Mouse (Mus musculus): ENCODE data around the gene Smpx.

The Smpx gene

GRCm38 (mm10) chrX:157698862-157699261 lies at the start of gene Smpx:
Gene Smpx (plus strand): TSS chrX:157698910.
- DNase-seq (ENCODE audit: low spot score in 2 of 2) = no peak

DNA sequence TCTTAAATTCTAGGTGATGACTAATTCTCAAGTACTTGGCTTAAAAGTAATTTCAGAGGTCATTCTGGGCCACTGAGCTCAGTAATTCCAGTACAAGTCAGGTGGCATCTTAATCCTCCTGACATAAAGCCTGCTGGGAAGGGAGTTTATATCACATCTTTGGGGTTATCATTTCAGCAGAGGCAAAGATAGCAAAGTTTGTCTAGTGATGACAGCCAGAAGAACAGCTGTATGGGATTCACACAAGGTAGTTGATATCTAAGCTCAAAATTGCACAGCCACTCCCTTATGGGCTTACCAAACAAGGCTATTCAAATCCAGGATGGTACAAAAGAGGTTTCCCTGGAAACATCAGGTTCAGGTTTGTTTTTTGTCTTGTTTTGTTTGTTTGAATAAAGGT lies 43.7 kb upstream of the Smpx start:
- DNase-seq (ENCODE audit: low spot score in 2 of 2) = no peak

- no peak for DNase-seq (ENCODE audit: low spot score in 2 of 2)
These were observed 41.4 kb upstream of the Smpx start for GRCm38 (mm10) chrX:157657356-157657755.

DNA sequence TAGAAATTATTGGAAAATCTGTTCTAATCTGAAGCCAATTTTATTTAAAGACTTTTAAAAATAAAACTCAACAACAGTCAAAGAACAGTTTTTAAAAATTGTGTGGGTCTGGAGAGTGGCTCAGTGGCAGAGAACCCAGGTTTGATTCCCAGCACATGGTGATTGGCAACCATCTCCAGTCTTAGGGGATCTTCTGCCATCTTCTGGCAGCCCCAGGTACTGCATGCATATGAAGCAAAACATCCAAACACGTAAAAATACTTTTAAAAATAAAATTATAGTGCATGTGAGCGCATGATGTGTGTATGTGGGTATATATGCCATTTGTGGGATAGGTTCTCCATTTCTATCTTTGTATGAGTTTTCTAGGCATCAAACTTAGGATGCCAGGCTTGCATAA lies 26.9 kb upstream of the Smpx start:
- DNase-seq (ENCODE audit: low spot score in 2 of 2) = no peak

GRCm38 (mm10) chrX:157674667-157675350 lies 23.9 kb upstream of the Smpx start:
- no peak for DNase-seq (ENCODE audit: low spot score in 2 of 2)

DNA sequence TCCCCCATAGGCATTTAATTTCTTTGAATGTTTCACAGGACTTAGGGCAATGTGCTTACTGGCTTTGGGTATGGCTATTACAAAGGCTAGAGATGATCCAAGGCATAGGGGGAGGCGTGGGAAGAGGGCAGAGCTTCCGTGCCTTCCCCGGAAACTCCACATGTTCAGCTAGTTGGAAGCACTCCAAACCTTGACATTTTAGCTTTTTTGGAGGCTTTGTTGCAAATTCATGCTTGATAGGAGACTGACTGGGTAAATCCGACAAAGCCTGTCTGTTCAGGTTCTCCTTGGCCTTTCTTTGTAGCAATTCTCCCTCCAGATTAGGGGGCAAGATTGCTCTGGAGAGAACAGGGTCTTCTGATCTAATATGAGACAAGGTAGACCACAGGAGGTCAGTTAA lies 7.5 kb upstream of the Smpx start:
- DNase-seq (ENCODE audit: low spot score in 2 of 2) = no peak

GRCm38 (mm10) chrX:157697591-157698135 lies 1.0 kb upstream of the Smpx start:
- DNase-seq (ENCODE audit: low spot score in 2 of 2) = no peak

- no peak for DNase-seq (ENCODE audit: low spot score in 2 of 2)
These were observed 8.5 kb downstream of the Smpx start for GRCm38 (mm10) chrX:157707236-157707635.

- no peak for DNase-seq (ENCODE audit: low spot score in 2 of 2)
These were observed 10.0 kb downstream of the Smpx start for GRCm38 (mm10) chrX:157708616-157709280.

DNA sequence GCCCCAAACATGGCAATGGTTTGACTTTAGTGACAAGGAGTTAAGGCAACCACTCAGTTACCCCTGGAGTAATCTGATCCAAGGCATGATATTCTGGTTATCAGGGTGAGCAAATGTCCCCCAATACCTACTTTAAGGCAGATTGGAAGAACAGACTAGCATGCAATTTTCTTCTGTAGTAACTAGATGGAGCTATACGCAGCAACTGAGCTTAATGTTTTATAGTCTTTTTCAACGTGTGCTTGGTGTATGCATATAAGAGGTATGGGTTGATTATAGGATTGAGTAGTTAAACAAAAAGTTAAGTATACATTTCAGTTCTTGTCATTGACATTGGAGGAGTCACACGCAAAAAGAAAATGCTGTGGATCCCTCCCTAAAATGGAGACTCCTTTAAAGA lies 21.2 kb downstream of the Smpx start:
- DNase-seq (ENCODE audit: low spot score in 2 of 2) = no peak

GRCm38 (mm10) chrX:157730622-157731341 lies 32.1 kb downstream of the Smpx start:
- no peak for DNase-seq (ENCODE audit: low spot score in 2 of 2)

GRCm38 (mm10) chrX:157731658-157732314 lies 33.1 kb downstream of the Smpx start:
- peak; percentile 25 to 64 for DNase-seq (ENCODE audit: low spot score in 2 of 2)

GRCm38 (mm10) chrX:157732346-157732745 lies 33.6 kb downstream of the Smpx start:
- DNase-seq (ENCODE audit: low spot score in 2 of 2) = no peak

GRCm38 (mm10) chrX:157733836-157734235 lies 35.1 kb downstream of the Smpx start:
- DNase-seq (ENCODE audit: low spot score in 2 of 2) = no peak

GRCm38 (mm10) chrX:157734341-157734740 lies 35.6 kb downstream of the Smpx start:
- DNase-seq (ENCODE audit: low spot score in 2 of 2) = no peak

DNA sequence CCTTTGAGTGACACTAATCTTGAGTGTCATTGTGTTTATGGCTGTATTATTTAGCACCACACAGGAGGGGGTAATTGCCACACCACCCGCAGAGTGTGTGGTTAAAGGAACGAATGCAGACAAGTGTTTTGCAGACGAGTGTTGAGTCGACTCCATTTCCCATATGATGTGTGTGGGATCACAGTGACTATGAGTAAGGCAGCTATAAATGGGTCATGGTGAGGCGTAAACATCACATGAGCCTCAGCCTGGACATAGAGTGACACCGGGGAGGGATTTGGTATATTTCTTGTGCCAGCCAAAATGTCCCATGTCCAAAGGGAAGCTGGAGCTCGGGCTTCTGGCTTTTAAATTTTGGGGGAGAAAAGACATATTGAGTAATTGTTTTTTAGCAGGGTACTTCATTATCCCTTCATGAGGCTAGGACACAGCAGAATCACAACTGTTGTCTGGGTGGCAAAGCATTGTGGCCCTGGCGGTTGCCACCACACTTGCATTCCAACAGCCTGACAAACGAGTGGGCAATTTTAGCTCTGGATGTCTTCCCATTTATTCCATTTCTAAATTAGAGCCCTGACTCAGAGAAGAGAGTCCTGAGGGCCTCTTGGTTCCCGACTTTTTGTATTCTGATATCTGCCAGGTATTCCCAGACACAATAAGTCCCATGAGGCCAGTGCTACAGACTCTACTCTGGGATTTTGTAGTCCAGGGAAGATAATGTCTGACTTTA lies 49.3 kb downstream of the Smpx start:
- no peak for DNase-seq (ENCODE audit: low spot score in 2 of 2)

GRCm38 (mm10) chrX:157754559-157754958 lies 55.8 kb downstream of the Smpx start:
- no peak for DNase-seq (ENCODE audit: low spot score in 2 of 2)

GRCm38 (mm10) chrX:157762542-157762941 lies 63.8 kb downstream of the Smpx start:
- DNase-seq (ENCODE audit: low spot score in 2 of 2) = no peak

GRCm38 (mm10) chrX:157801669-157802068 lies 103.0 kb downstream of the Smpx start:
- no peak for DNase-seq (ENCODE audit: low spot score in 2 of 2)
